Mouse (Mus musculus): Measurements from ENCODE around the gene Apoa1. TPM values are rescaled to one million over a fixed set of nuclear protein-coding genes. Genes with fewer than 3 reads are reported as not detected.
A peak's percentile ranks its signal among the peaks of the same experiment; 100 is the strongest.

The Apoa1 gene
- total RNA-seq, 1 experiment from 2014 or later = not detected

- ATAC-seq (replicated peaks in 1 of 2; ENCODE audit: insufficient read depth in 1 of 2, low FRiP score in 2 of 2, low TSS enrichment in 1 of 2, low read depth in 1 of 2, poor library complexity in 2 of 2, severe bottlenecking in 2 of 2) = no peak
Observed at GRCm38 (mm10) chr9:46208401-46208974, 19.9 kb upstream of the Apoa1 start.

GRCm38 (mm10) chr9:46210473-46210872 lies 17.9 kb upstream of the Apoa1 start:
- ATAC-seq (replicated peaks in 1 of 2; ENCODE audit: insufficient read depth in 1 of 2, low FRiP score in 2 of 2, low TSS enrichment in 1 of 2, low read depth in 1 of 2, poor library complexity in 2 of 2, severe bottlenecking in 2 of 2) = no peak

GRCm38 (mm10) chr9:46214276-46214675 lies 14.1 kb upstream of the Apoa1 start:
- ATAC-seq (replicated peaks in 1 of 2; ENCODE audit: insufficient read depth in 1 of 2, low FRiP score in 2 of 2, low TSS enrichment in 1 of 2, low read depth in 1 of 2, poor library complexity in 2 of 2, severe bottlenecking in 2 of 2) = no peak

- ATAC-seq (replicated peaks in 1 of 2; ENCODE audit: insufficient read depth in 1 of 2, low FRiP score in 2 of 2, low TSS enrichment in 1 of 2, low read depth in 1 of 2, poor library complexity in 2 of 2, severe bottlenecking in 2 of 2) = no peak
Observed at GRCm38 (mm10) chr9:46214946-46215337, 13.4 kb upstream of the Apoa1 start.

- ATAC-seq (replicated peaks in 1 of 2; ENCODE audit: insufficient read depth in 1 of 2, low FRiP score in 2 of 2, low TSS enrichment in 1 of 2, low read depth in 1 of 2, poor library complexity in 2 of 2, severe bottlenecking in 2 of 2) = no peak
Observed at GRCm38 (mm10) chr9:46215338-46216322, 12.8 kb upstream of the Apoa1 start.

GRCm38 (mm10) chr9:46216744-46217470 lies 11.5 kb upstream of the Apoa1 start:
- no peak for ATAC-seq (replicated peaks in 1 of 2; ENCODE audit: insufficient read depth in 1 of 2, low FRiP score in 2 of 2, low TSS enrichment in 1 of 2, low read depth in 1 of 2, poor library complexity in 2 of 2, severe bottlenecking in 2 of 2)

GRCm38 (mm10) chr9:46218176-46218575 lies 10.2 kb upstream of the Apoa1 start:
- ATAC-seq (replicated peaks in 1 of 2; ENCODE audit: insufficient read depth in 1 of 2, low FRiP score in 2 of 2, low TSS enrichment in 1 of 2, low read depth in 1 of 2, poor library complexity in 2 of 2, severe bottlenecking in 2 of 2) = no peak

GRCm38 (mm10) chr9:46223090-46223489 lies 5.3 kb upstream of the Apoa1 start:
- ATAC-seq (replicated peaks in 1 of 2; ENCODE audit: insufficient read depth in 1 of 2, low FRiP score in 2 of 2, low TSS enrichment in 1 of 2, low read depth in 1 of 2, poor library complexity in 2 of 2, severe bottlenecking in 2 of 2) = no peak

GRCm38 (mm10) chr9:46224101-46224500 lies 4.3 kb upstream of the Apoa1 start:
- no peak for ATAC-seq (replicated peaks in 1 of 2; ENCODE audit: insufficient read depth in 1 of 2, low FRiP score in 2 of 2, low TSS enrichment in 1 of 2, low read depth in 1 of 2, poor library complexity in 2 of 2, severe bottlenecking in 2 of 2)

- ATAC-seq (replicated peaks in 1 of 2; ENCODE audit: insufficient read depth in 1 of 2, low FRiP score in 2 of 2, low TSS enrichment in 1 of 2, low read depth in 1 of 2, poor library complexity in 2 of 2, severe bottlenecking in 2 of 2) = no peak
Observed at GRCm38 (mm10) chr9:46224945-46225660, 3.3 kb upstream of the Apoa1 start.

- no peak for ATAC-seq (replicated peaks in 1 of 2; ENCODE audit: insufficient read depth in 1 of 2, low FRiP score in 2 of 2, low TSS enrichment in 1 of 2, low read depth in 1 of 2, poor library complexity in 2 of 2, severe bottlenecking in 2 of 2)
Observed at GRCm38 (mm10) chr9:46227064-46227614, 1.2 kb upstream of the Apoa1 start.

GRCm38 (mm10) chr9:46229573-46230449 lies 1.4 kb downstream of the Apoa1 start:
- peak; percentile 89 to 91 for ATAC-seq (replicated peaks in 1 of 2; ENCODE audit: insufficient read depth in 1 of 2, low FRiP score in 2 of 2, low TSS enrichment in 1 of 2, low read depth in 1 of 2, poor library complexity in 2 of 2, severe bottlenecking in 2 of 2)

- no peak for ATAC-seq (replicated peaks in 1 of 2; ENCODE audit: insufficient read depth in 1 of 2, low FRiP score in 2 of 2, low TSS enrichment in 1 of 2, low read depth in 1 of 2, poor library complexity in 2 of 2, severe bottlenecking in 2 of 2)
Observed at GRCm38 (mm10) chr9:46230450-46230975, 2.1 kb downstream of the Apoa1 start.

GRCm38 (mm10) chr9:46235196-46235595 lies 6.8 kb downstream of the Apoa1 start:
- no peak for ATAC-seq (replicated peaks in 1 of 2; ENCODE audit: insufficient read depth in 1 of 2, low FRiP score in 2 of 2, low TSS enrichment in 1 of 2, low read depth in 1 of 2, poor library complexity in 2 of 2, severe bottlenecking in 2 of 2)

GRCm38 (mm10) chr9:46235596-46235648 lies 7.0 kb downstream of the Apoa1 start, which contains the start of gene Apoc3:
Gene Apoc3, minus strand, starts transcription at chr9:46235636.
- no peak for ATAC-seq (replicated peaks in 1 of 2; ENCODE audit: insufficient read depth in 1 of 2, low FRiP score in 2 of 2, low TSS enrichment in 1 of 2, low read depth in 1 of 2, poor library complexity in 2 of 2, severe bottlenecking in 2 of 2)

- ATAC-seq (replicated peaks in 1 of 2; ENCODE audit: insufficient read depth in 1 of 2, low FRiP score in 2 of 2, low TSS enrichment in 1 of 2, low read depth in 1 of 2, poor library complexity in 2 of 2, severe bottlenecking in 2 of 2) = no peak
Observed at GRCm38 (mm10) chr9:46235649-46236048, 7.3 kb downstream of the Apoa1 start.

GRCm38 (mm10) chr9:46238850-46239249 lies 10.5 kb downstream of the Apoa1 start:
- no peak for ATAC-seq (replicated peaks in 1 of 2; ENCODE audit: insufficient read depth in 1 of 2, low FRiP score in 2 of 2, low TSS enrichment in 1 of 2, low read depth in 1 of 2, poor library complexity in 2 of 2, severe bottlenecking in 2 of 2)
